Mouse (Mus musculus): ENCODE results near the gene Pglyrp1. TPM values are rescaled to one million over a fixed set of nuclear protein-coding genes. Genes with fewer than 3 reads are reported as not detected.
"Not testable (repeated sequence)": the region's sequence is repeated elsewhere in the genome, so short reads cannot be mapped to it uniquely, and the experiment has no call there.

Gene Pglyrp1
- 93.4 and 164 TPM in 2 replicates for polyA plus RNA-seq (2012; rRNA removed)

- H3K4me3 ChIP-seq (ENCODE audit: extremely low read depth, insufficient read depth, insufficient read length); DNase-seq (ENCODE audit: low read depth in 1 of 2, low spot score in 2 of 2); H3K4me1 ChIP-seq (ENCODE audit: control insufficient read depth, insufficient read depth, insufficient read length); H3K36me3 ChIP-seq (ENCODE audit: control insufficient read depth, insufficient read depth, low read length); H3K27me3 ChIP-seq (ENCODE audit: control insufficient read depth, insufficient read depth, low read length); H3K27ac ChIP-seq (ENCODE audit: insufficient read depth, low read length): not testable (repeated sequence)
- 90% methylated on average over 1 of the region's 8 CpGs for WGBS
Measured at GRCm38 (mm10) chr7:18871031-18871430, at the start of gene Pglyrp1. TSS of gene Pglyrp1 (plus strand) at chr7:18871331.

- TF ChIP-seq POLR2A (IDR thresholded peaks at IDR 0.05; ENCODE audit: low read depth, low read length) = no peak
- TF ChIP-seq CTCF (IDR thresholded peaks at IDR 0.05; ENCODE audit: extremely low read depth, insufficient read depth, insufficient read length, insufficient replicate concordance) = no peak
- H3K27me3 ChIP-seq (ENCODE audit: control insufficient read depth, insufficient read depth, low read length) = no peaks in the 10 kb centered on the region
- no peak within 1 kb of the TSS for H3K4me3 ChIP-seq (ENCODE audit: extremely low read depth, insufficient read depth, insufficient read length)
- H3K27ac ChIP-seq (ENCODE audit: insufficient read depth, low read length) = no peak within 1 kb of the TSS
- DNase-seq (ENCODE audit: low read depth in 1 of 2, low spot score in 2 of 2) = no peak
- no peaks in the 10 kb centered on the region for H3K36me3 ChIP-seq (ENCODE audit: control insufficient read depth, insufficient read depth, low read length)
- 64% methylated on average over 3 of the region's 3 CpGs for WGBS
- H3K4me1 ChIP-seq (ENCODE audit: control insufficient read depth, insufficient read depth, insufficient read length) = no peaks in the 10 kb centered on the region
Measured at GRCm38 (mm10) chr7:18821507-18821906, 49.6 kb upstream of the Pglyrp1 start, which contains the start of gene Psg17. TSS of gene Psg17 (minus strand) at chr7:18821607.

GRCm38 (mm10) chr7:18827792-18828546 is 43.2 kb upstream of the Pglyrp1 start:
- H3K4me1 ChIP-seq (ENCODE audit: control insufficient read depth, insufficient read depth, insufficient read length) = no peaks in the 10 kb centered on the region
- no peak overlapping the region for H3K4me3 ChIP-seq (ENCODE audit: extremely low read depth, insufficient read depth, insufficient read length)
- no peak for DNase-seq (ENCODE audit: low read depth in 1 of 2, low spot score in 2 of 2)
- no peak overlapping the region for H3K27ac ChIP-seq (ENCODE audit: insufficient read depth, low read length)
- no peak for TF ChIP-seq CTCF (IDR thresholded peaks at IDR 0.05; ENCODE audit: extremely low read depth, insufficient read depth, insufficient read length, insufficient replicate concordance)
- TF ChIP-seq POLR2A (IDR thresholded peaks at IDR 0.05; ENCODE audit: low read depth, low read length) = no peak
- no peaks in the 10 kb centered on the region for H3K27me3 ChIP-seq (ENCODE audit: control insufficient read depth, insufficient read depth, low read length)
- WGBS = 74% methylated on average over 26 of the region's 26 CpGs
- no peaks in the 10 kb centered on the region for H3K36me3 ChIP-seq (ENCODE audit: control insufficient read depth, insufficient read depth, low read length)

GRCm38 (mm10) chr7:18828592-18828991 is 42.5 kb upstream of the Pglyrp1 start:
- Histone ChIP-seq H3K4me3 (ENCODE audit: extremely low read depth, insufficient read depth, insufficient read length) (no peak overlapping the region), H3K36me3 (ENCODE audit: control insufficient read depth, insufficient read depth, low read length) (no peaks in the 10 kb centered on the region), H3K4me1 (ENCODE audit: control insufficient read depth, insufficient read depth, insufficient read length) (no peaks in the 10 kb centered on the region), H3K27me3 (ENCODE audit: control insufficient read depth, insufficient read depth, low read length) (no peaks in the 10 kb centered on the region), H3K27ac (ENCODE audit: insufficient read depth, low read length) (no peak overlapping the region)
- TF ChIP-seq CTCF (IDR thresholded peaks at IDR 0.05; ENCODE audit: extremely low read depth, insufficient read depth, insufficient read length, insufficient replicate concordance) = no peak
- TF ChIP-seq POLR2A (IDR thresholded peaks at IDR 0.05; ENCODE audit: low read depth, low read length) = no peak
- WGBS = 82% methylated on average over 9 of the region's 9 CpGs
- no peak for DNase-seq (ENCODE audit: low read depth in 1 of 2, low spot score in 2 of 2)

GRCm38 (mm10) chr7:18829545-18829944 is 41.6 kb upstream of the Pglyrp1 start:
- no peak overlapping the region for H3K27ac ChIP-seq (ENCODE audit: insufficient read depth, low read length)
- no peaks in the 10 kb centered on the region for H3K27me3 ChIP-seq (ENCODE audit: control insufficient read depth, insufficient read depth, low read length)
- 83% methylated on average over 7 of the region's 7 CpGs for WGBS
- H3K4me1 ChIP-seq (ENCODE audit: control insufficient read depth, insufficient read depth, insufficient read length) = no peaks in the 10 kb centered on the region
- TF ChIP-seq POLR2A (IDR thresholded peaks at IDR 0.05; ENCODE audit: low read depth, low read length) = no peak
- TF ChIP-seq CTCF (IDR thresholded peaks at IDR 0.05; ENCODE audit: extremely low read depth, insufficient read depth, insufficient read length, insufficient replicate concordance) = no peak
- H3K36me3 ChIP-seq (ENCODE audit: control insufficient read depth, insufficient read depth, low read length) = no peaks in the 10 kb centered on the region
- no peak for DNase-seq (ENCODE audit: low read depth in 1 of 2, low spot score in 2 of 2)
- no peak overlapping the region for H3K4me3 ChIP-seq (ENCODE audit: extremely low read depth, insufficient read depth, insufficient read length)

GRCm38 (mm10) chr7:18832298-18832697 is 38.8 kb upstream of the Pglyrp1 start:
- TF ChIP-seq CTCF (IDR thresholded peaks at IDR 0.05; ENCODE audit: extremely low read depth, insufficient read depth, insufficient read length, insufficient replicate concordance) (no peak), POLR2A (IDR thresholded peaks at IDR 0.05; ENCODE audit: low read depth, low read length) (no peak)
- no peak overlapping the region for H3K4me3 ChIP-seq (ENCODE audit: extremely low read depth, insufficient read depth, insufficient read length)
- no peak for DNase-seq (ENCODE audit: low read depth in 1 of 2, low spot score in 2 of 2)
- no peak overlapping the region for H3K27ac ChIP-seq (ENCODE audit: insufficient read depth, low read length)
- H3K4me1 ChIP-seq (ENCODE audit: control insufficient read depth, insufficient read depth, insufficient read length) = no peaks in the 10 kb centered on the region
- no peaks in the 10 kb centered on the region for H3K36me3 ChIP-seq (ENCODE audit: control insufficient read depth, insufficient read depth, low read length)
- WGBS = 41% methylated on average over 13 of the region's 13 CpGs
- no peaks in the 10 kb centered on the region for H3K27me3 ChIP-seq (ENCODE audit: control insufficient read depth, insufficient read depth, low read length)

- no peak for DNase-seq (ENCODE audit: low read depth in 1 of 2, low spot score in 2 of 2)
- Histone ChIP-seq H3K27ac (ENCODE audit: insufficient read depth, low read length) (peak within 1 kb of the TSS; percentile 70), H3K27me3 (ENCODE audit: control insufficient read depth, insufficient read depth, low read length) (no peaks in the 10 kb centered on the region), H3K36me3 (ENCODE audit: control insufficient read depth, insufficient read depth, low read length) (no peaks in the 10 kb centered on the region), H3K4me1 (ENCODE audit: control insufficient read depth, insufficient read depth, insufficient read length) (no peaks in the 10 kb centered on the region), H3K4me3 (ENCODE audit: extremely low read depth, insufficient read depth, insufficient read length) (peak within 1 kb of the TSS; percentile 31; the same call in 1 of the 2 replicates)
- TF ChIP-seq POLR2A (IDR thresholded peaks at IDR 0.05; ENCODE audit: low read depth, low read length) = no peak
- no peak for TF ChIP-seq CTCF (IDR thresholded peaks at IDR 0.05; ENCODE audit: extremely low read depth, insufficient read depth, insufficient read length, insufficient replicate concordance)
- WGBS = 15% methylated on average over 3 of the region's 3 CpGs
Measured at GRCm38 (mm10) chr7:18839865-18840264, 31.3 kb upstream of the Pglyrp1 start, which contains the start of gene Mill2. TSS of gene Mill2 (plus strand) at chr7:18839966.
